Mouse (Mus musculus): ENCODE results near the gene Nav2. TPM values are rescaled to one million over a fixed set of nuclear protein-coding genes. Genes with fewer than 3 reads are reported as not detected.

Nav2 gene
- polyA plus RNA-seq, 1 experiment from 2014 or later: 27.6 TPM

- H3K4me3 ChIP-seq (replicated peaks): no peak overlapping the region
- peaks cover 53% of the 10 kb centered on the region for H3K4me1 ChIP-seq
- no peaks in the 10 kb centered on the region for H3K27me3 ChIP-seq (replicated peaks)
- no peak overlapping the region for H3K4me2 ChIP-seq
- no peaks in the 10 kb centered on the region for H3K36me3 ChIP-seq
- WGBS: 74% methylated on average over 3 of the region's 3 CpGs
- ATAC-seq (ENCODE audit: low FRiP score): no peak
- H3K27ac ChIP-seq (replicated peaks): peak overlapping the region; percentile 64
- no peak overlapping the region for H3K9ac ChIP-seq (replicated peaks)
- no peaks in the 10 kb centered on the region for H3K9me3 ChIP-seq (replicated peaks)
These were observed 484.3 kb downstream of the Nav2 start for GRCm38 (mm10) chr7:49392834-49393233.

GRCm38 (mm10) chr7:49393857-49394256, 485.3 kb downstream of the Nav2 start:
- Histone ChIP-seq H3K36me3 (no peaks in the 10 kb centered on the region), H3K4me2 (no peak overlapping the region), H3K9me3 (replicated peaks) (no peaks in the 10 kb centered on the region), H3K4me3 (replicated peaks) (no peak overlapping the region), H3K9ac (replicated peaks) (no peak overlapping the region), H3K27ac (replicated peaks) (no peak overlapping the region), H3K4me1 (peaks cover 55% of the 10 kb centered on the region), H3K27me3 (replicated peaks) (no peaks in the 10 kb centered on the region)
- no peak for ATAC-seq (ENCODE audit: low FRiP score)
- WGBS: 92% methylated on average over 7 of the region's 7 CpGs

DNA sequence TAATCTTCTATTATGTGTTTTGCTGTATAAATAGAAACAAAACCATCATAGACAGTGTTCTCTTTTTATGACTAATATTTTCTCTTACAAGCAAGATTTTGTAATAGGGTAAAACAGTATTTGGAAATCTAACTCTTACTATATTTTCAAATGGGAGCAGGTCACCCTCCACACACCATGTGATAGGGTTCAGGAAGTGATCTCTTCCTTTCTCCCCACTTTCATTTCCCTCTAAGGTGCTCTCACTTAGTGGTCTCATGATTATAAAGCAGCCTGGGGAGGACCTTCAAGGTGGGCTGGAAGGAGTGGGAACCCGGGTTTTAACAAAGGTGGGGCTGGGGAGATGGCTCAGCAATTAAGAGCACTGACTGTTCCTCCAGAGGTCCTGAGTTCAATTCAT, 487.7 kb downstream of the Nav2 start:
- Histone ChIP-seq H3K4me2 (no peak overlapping the region), H3K9me3 (replicated peaks) (no peaks in the 10 kb centered on the region), H3K36me3 (no peaks in the 10 kb centered on the region), H3K27ac (replicated peaks) (no peak overlapping the region), H3K27me3 (replicated peaks) (no peaks in the 10 kb centered on the region), H3K4me1 (peaks cover 50% of the 10 kb centered on the region), H3K9ac (replicated peaks) (no peak overlapping the region), H3K4me3 (replicated peaks) (no peak overlapping the region)
- no peak for ATAC-seq (ENCODE audit: low FRiP score)
- 77% methylated on average over 1 of the region's 1 CpGs for WGBS

DNA sequence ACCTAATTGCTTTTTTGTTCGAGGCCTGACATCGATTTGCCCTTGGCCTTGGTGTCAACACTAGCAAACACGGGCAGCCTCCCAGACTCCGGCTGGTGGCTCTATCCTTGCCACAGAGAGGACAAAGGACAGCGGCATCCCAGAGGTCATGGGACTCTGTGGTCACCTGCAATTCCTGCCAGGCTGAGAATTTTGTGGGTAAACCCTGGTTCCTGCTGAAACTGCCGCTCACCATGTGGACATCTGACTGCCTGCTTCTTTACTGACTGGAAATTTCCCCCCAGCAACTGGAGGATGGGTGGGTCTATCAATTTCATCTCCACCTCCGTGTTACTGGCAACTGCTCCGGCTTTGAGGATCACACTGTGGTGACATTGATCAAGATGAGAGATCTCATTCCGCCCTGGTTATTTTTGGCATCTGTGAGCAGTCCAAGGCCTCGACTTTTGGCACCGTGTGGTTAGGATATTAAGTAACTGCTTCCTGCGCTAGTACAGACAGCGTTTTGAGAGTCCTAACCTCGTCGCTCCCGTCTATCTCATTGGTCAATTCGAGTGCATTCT, 489.0 kb downstream of the Nav2 start:
- Histone ChIP-seq H3K27me3 (replicated peaks) (no peaks in the 10 kb centered on the region), H3K36me3 (no peaks in the 10 kb centered on the region), H3K4me2 (no peak overlapping the region), H3K9ac (replicated peaks) (no peak overlapping the region), H3K4me3 (replicated peaks) (no peak overlapping the region), H3K9me3 (replicated peaks) (no peaks in the 10 kb centered on the region), H3K4me1 (peaks cover 37% of the 10 kb centered on the region), H3K27ac (replicated peaks) (0 out of 2 replicates have a peak overlapping the region, but pooled peaks have one; percentile 38)
- 58% methylated on average over 17 of the region's 17 CpGs for WGBS
- ATAC-seq (ENCODE audit: low FRiP score): no peak

GRCm38 (mm10) chr7:49398020-49398516, 489.6 kb downstream of the Nav2 start:
- H3K27ac ChIP-seq (replicated peaks): no peak overlapping the region
- 76% methylated on average over 7 of the region's 7 CpGs for WGBS
- no peaks in the 10 kb centered on the region for H3K36me3 ChIP-seq

GRCm38 (mm10) chr7:49399314-49399713, 490.8 kb downstream of the Nav2 start:
- Histone ChIP-seq H3K4me1 (peaks cover 27% of the 10 kb centered on the region), H3K9me3 (replicated peaks) (no peaks in the 10 kb centered on the region), H3K4me2 (no peak overlapping the region), H3K36me3 (no peaks in the 10 kb centered on the region), H3K4me3 (replicated peaks) (no peak overlapping the region), H3K27me3 (replicated peaks) (no peaks in the 10 kb centered on the region), H3K9ac (replicated peaks) (no peak overlapping the region), H3K27ac (replicated peaks) (no peak overlapping the region)
- ATAC-seq (ENCODE audit: low FRiP score): 0 out of 2 replicates have a peak, but pooled peaks have one; percentile 25
- 47% methylated on average over 2 of the region's 2 CpGs for WGBS

More at GRCm38 (mm10) chr7:49398020-49398516, 489.6 kb downstream of the Nav2 start:
- H3K4me3 ChIP-seq (replicated peaks): no peak overlapping the region
- H3K9me3 ChIP-seq (replicated peaks): no peaks in the 10 kb centered on the region
- H3K4me1 ChIP-seq: peaks cover 32% of the 10 kb centered on the region
- no peak overlapping the region for H3K4me2 ChIP-seq
- ATAC-seq (ENCODE audit: low FRiP score): no peak
- no peaks in the 10 kb centered on the region for H3K27me3 ChIP-seq (replicated peaks)
- H3K9ac ChIP-seq (replicated peaks): no peak overlapping the region

DNA sequence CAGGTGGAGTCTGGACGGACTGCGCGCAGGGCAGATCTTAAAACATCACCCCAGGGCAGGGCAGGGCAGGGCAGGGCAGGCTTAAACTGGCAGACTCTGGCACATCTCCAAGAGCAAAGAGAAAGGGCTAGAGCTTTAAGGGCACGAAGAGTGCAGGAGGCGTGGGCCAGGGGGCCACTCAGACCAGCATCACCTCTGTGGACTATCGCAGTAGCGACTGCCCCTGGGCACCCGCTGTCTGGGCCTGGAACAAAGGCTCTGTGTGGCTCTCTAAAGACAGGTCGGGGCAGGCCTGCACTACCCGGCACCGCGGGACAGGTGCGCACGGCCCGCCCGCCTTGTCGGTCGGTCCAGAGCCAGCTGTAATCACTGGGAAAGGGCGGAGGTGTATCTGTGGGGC, 491.9 kb downstream of the Nav2 start:
- WGBS: 88% methylated on average over 19 of the region's 19 CpGs
- Histone ChIP-seq H3K9ac (replicated peaks) (no peak overlapping the region), H3K9me3 (replicated peaks) (no peaks in the 10 kb centered on the region), H3K36me3 (no peaks in the 10 kb centered on the region), H3K27me3 (replicated peaks) (no peaks in the 10 kb centered on the region), H3K4me1 (peaks cover 27% of the 10 kb centered on the region), H3K27ac (replicated peaks) (no peak overlapping the region), H3K4me2 (no peak overlapping the region), H3K4me3 (replicated peaks) (no peak overlapping the region)
- ATAC-seq (ENCODE audit: low FRiP score): no peak

- Histone ChIP-seq H3K36me3 (no peaks in the 10 kb centered on the region), H3K9me3 (replicated peaks) (no peaks in the 10 kb centered on the region), H3K4me2 (no peak overlapping the region), H3K4me3 (replicated peaks) (no peak overlapping the region), H3K27me3 (replicated peaks) (no peaks in the 10 kb centered on the region), H3K27ac (replicated peaks) (no peak overlapping the region), H3K4me1 (peaks cover 22% of the 10 kb centered on the region), H3K9ac (replicated peaks) (no peak overlapping the region)
- 92% methylated on average over 5 of the region's 5 CpGs for WGBS
- no peak for ATAC-seq (ENCODE audit: low FRiP score)
These were observed 494.0 kb downstream of the Nav2 start for GRCm38 (mm10) chr7:49402526-49402925.

DNA sequence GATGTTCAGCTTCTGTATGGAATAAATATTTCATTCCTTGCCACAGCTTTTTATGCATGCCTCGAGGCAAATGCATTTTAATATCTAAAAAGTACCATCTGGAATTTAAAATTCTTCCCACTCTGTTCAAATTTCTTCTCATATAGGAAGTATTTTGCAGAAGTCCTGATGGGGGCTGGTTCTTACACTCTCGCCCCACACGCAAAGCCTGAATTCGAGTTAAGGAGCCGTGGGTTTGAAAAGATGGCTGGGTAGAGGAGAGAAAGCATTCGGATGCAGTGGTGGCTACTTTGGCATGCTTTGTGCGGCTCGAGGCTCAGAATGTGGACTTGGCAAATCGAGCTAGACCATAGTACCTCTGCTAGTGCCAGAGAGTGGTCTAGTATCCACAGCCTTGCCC, 499.2 kb downstream of the Nav2 start:
- no peaks in the 10 kb centered on the region for H3K9me3 ChIP-seq (replicated peaks)
- H3K27ac ChIP-seq (replicated peaks): no peak overlapping the region
- peaks cover 23% of the 10 kb centered on the region for H3K4me1 ChIP-seq
- H3K9ac ChIP-seq (replicated peaks): no peak overlapping the region
- ATAC-seq (ENCODE audit: low FRiP score): no peak
- 87% methylated on average over 9 of the region's 9 CpGs for WGBS
- H3K4me2 ChIP-seq: no peak overlapping the region
- no peaks in the 10 kb centered on the region for H3K27me3 ChIP-seq (replicated peaks)
- no peak overlapping the region for H3K4me3 ChIP-seq (replicated peaks)
- no peaks in the 10 kb centered on the region for H3K36me3 ChIP-seq

DNA sequence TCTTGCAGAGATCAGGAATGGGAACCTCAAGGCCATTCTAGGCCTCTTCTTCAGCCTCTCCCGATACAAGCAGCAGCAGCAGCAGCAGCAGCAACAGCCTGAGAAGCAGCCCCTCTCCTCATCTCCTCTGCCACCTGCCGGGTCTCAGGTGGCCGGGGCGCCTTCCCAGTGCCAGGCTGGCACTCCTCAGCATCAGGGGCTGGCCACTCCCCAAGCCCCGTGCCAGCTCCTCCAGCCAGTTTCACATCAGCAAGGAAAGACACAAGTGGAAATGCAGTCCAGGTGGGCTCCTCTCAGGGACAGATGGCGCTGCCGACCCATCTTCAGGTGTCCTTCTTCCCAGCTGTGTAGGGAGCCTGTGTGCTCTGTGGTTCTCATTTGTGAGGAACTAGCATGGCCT, 500.1 kb downstream of the Nav2 start:
- Histone ChIP-seq H3K4me3 (replicated peaks) (no peak overlapping the region), H3K9me3 (replicated peaks) (no peaks in the 10 kb centered on the region), H3K27ac (replicated peaks) (0 out of 2 replicates have a peak overlapping the region, but pooled peaks have one; percentile 28), H3K4me1 (peaks cover 23% of the 10 kb centered on the region), H3K9ac (replicated peaks) (no peak overlapping the region), H3K36me3 (no peaks in the 10 kb centered on the region), H3K27me3 (replicated peaks) (no peaks in the 10 kb centered on the region), H3K4me2 (no peak overlapping the region)
- ATAC-seq (ENCODE audit: low FRiP score): no peak
- 81% methylated on average over 7 of the region's 7 CpGs for WGBS

DNA sequence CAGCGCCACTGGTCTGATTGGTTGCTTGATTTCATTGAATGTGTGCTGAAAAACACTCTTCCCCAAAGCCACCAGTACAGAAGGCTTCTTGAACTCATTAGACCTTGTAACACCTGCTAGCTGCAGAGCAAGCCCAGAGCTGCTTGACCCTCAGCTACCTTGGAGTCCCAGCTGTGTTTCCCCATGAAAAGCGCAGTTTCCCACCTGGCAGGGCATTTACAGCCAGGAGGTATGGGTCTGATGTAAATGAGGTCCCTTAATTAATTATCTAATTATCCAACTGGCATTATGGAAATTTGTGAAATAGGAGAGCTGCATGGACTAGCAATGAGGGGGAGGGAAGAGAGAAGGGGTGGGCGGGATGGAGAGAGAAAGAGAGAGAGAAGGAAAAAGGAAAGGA, 500.7 kb downstream of the Nav2 start:
- no peak for ATAC-seq (ENCODE audit: low FRiP score)
- H3K9me3 ChIP-seq (replicated peaks): no peaks in the 10 kb centered on the region
- peaks cover 23% of the 10 kb centered on the region for H3K4me1 ChIP-seq
- H3K36me3 ChIP-seq: no peaks in the 10 kb centered on the region
- whole genome bisulfite sequencing: 65% methylated on average over 3 of the region's 3 CpGs
- no peak overlapping the region for H3K27ac ChIP-seq (replicated peaks)
- no peaks in the 10 kb centered on the region for H3K27me3 ChIP-seq (replicated peaks)
- H3K4me2 ChIP-seq: no peak overlapping the region
- no peak overlapping the region for H3K4me3 ChIP-seq (replicated peaks)
- H3K9ac ChIP-seq (replicated peaks): no peak overlapping the region

DNA sequence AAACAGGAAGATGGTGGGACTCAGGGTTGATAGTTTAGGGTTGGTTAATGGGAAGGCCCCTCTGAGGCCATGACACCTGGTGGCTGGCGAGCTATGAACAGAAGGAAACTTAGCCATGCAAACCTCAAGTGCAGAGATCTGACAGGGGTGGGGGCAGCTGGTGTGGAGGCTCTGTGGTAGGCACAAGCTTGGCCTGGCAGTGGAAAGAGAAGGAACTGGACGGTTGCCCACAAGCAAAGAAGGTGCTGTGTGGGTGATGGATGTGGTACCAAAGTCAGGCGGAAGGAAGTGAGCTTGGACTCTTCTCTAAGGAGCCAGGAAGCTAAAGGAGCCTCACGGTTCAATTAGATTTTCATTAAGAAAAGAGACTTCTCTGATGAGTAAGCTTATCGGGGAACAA, 501.7 kb downstream of the Nav2 start:
- no peaks in the 10 kb centered on the region for H3K36me3 ChIP-seq
- H3K4me2 ChIP-seq: no peak overlapping the region
- no peaks in the 10 kb centered on the region for H3K27me3 ChIP-seq (replicated peaks)
- H3K4me3 ChIP-seq (replicated peaks): no peak overlapping the region
- H3K9ac ChIP-seq (replicated peaks): no peak overlapping the region
- H3K27ac ChIP-seq (replicated peaks): no peak overlapping the region
- H3K9me3 ChIP-seq (replicated peaks): no peaks in the 10 kb centered on the region
- no peak for ATAC-seq (ENCODE audit: low FRiP score)
- 72% methylated on average over 5 of the region's 5 CpGs for WGBS
- peaks cover 27% of the 10 kb centered on the region for H3K4me1 ChIP-seq

All from neural tube, embryonic 15.5 days (tissue).